Mouse (Mus musculus): ENCODE data around the gene Ccdc171.
"Not testable (repeated sequence)": the region's sequence is repeated elsewhere in the genome, so short reads cannot be mapped to it uniquely, and the experiment has no call there.

Gene Ccdc171

GRCm38 (mm10) chr4:83524843-83525689, at the start of gene Ccdc171:
Gene Ccdc171, plus strand, starts transcription at chr4:83525545.
- in situ Hi-C loops (cut with MseI, MboI) = no loop called here

GRCm38 (mm10) chr4:83485250-83485649, 40.1 kb upstream of the Ccdc171 start:
- in situ Hi-C loops (cut with MseI, MboI) = no loop called here

- in situ Hi-C loops (cut with MseI, MboI) = no loop called here
Measured at GRCm38 (mm10) chr4:83485735-83486116, 39.6 kb upstream of the Ccdc171 start.

- in situ Hi-C loops (cut with MseI, MboI) = no loop called here
Measured at GRCm38 (mm10) chr4:83486117-83486901, 39.0 kb upstream of the Ccdc171 start, which contains the start of gene Psip1. Gene Psip1, minus strand, starts transcription at chr4:83486459.

GRCm38 (mm10) chr4:83489121-83489520, 36.2 kb upstream of the Ccdc171 start:
- in situ Hi-C loops (cut with MseI, MboI) = no loop called here

- in situ Hi-C loops (cut with MseI, MboI) = no loop called here
Measured at GRCm38 (mm10) chr4:83493112-83493511, 32.2 kb upstream of the Ccdc171 start.

GRCm38 (mm10) chr4:83497013-83497412, 28.3 kb upstream of the Ccdc171 start:
- in situ Hi-C loops (cut with MseI, MboI) = not testable (repeated sequence)

- in situ Hi-C loops (cut with MseI, MboI) = no loop called here
Measured at GRCm38 (mm10) chr4:83500154-83501036, 24.9 kb upstream of the Ccdc171 start.

GRCm38 (mm10) chr4:83501037-83501430, 24.3 kb upstream of the Ccdc171 start:
- in situ Hi-C loops (cut with MseI, MboI) = no loop called here

- in situ Hi-C loops (cut with MseI, MboI) = no loop called here
Measured at GRCm38 (mm10) chr4:83509600-83509999, 15.7 kb upstream of the Ccdc171 start.

GRCm38 (mm10) chr4:83511083-83511482, 14.3 kb upstream of the Ccdc171 start:
- in situ Hi-C loops (cut with MseI, MboI) = no loop called here

GRCm38 (mm10) chr4:83512217-83512616, 13.1 kb upstream of the Ccdc171 start:
- in situ Hi-C loops (cut with MseI, MboI) = no loop called here

- in situ Hi-C loops (cut with MseI, MboI) = no loop called here
Measured at GRCm38 (mm10) chr4:83512644-83513043, 12.7 kb upstream of the Ccdc171 start.

- in situ Hi-C loops (cut with MseI, MboI) = no loop called here
Measured at GRCm38 (mm10) chr4:83514183-83514582, 11.2 kb upstream of the Ccdc171 start.

GRCm38 (mm10) chr4:83514976-83515669, 10.2 kb upstream of the Ccdc171 start:
- in situ Hi-C loops (cut with MseI, MboI) = no loop called here

GRCm38 (mm10) chr4:83516144-83516543, 9.2 kb upstream of the Ccdc171 start:
- in situ Hi-C loops (cut with MseI, MboI) = not testable (repeated sequence)

GRCm38 (mm10) chr4:83519148-83519547, 6.2 kb upstream of the Ccdc171 start:
- in situ Hi-C loops (cut with MseI, MboI) = no loop called here

GRCm38 (mm10) chr4:83519807-83520206, 5.5 kb upstream of the Ccdc171 start:
- in situ Hi-C loops (cut with MseI, MboI) = no loop called here

- in situ Hi-C loops (cut with MseI, MboI) = no loop called here
Measured at GRCm38 (mm10) chr4:83520308-83520707, 5.0 kb upstream of the Ccdc171 start.

GRCm38 (mm10) chr4:83522066-83522465, 3.3 kb upstream of the Ccdc171 start:
- in situ Hi-C loops (cut with MseI, MboI) = no loop called here

GRCm38 (mm10) chr4:83524456-83524842, 896 bp upstream of the Ccdc171 start:
- in situ Hi-C loops (cut with MseI, MboI) = no loop called here
